Mouse (Mus musculus): Measurements from ENCODE around the gene Pip5k1c.
A peak's percentile ranks its signal among the peaks of the same experiment; 100 is the strongest.

Gene Pip5k1c

DNA sequence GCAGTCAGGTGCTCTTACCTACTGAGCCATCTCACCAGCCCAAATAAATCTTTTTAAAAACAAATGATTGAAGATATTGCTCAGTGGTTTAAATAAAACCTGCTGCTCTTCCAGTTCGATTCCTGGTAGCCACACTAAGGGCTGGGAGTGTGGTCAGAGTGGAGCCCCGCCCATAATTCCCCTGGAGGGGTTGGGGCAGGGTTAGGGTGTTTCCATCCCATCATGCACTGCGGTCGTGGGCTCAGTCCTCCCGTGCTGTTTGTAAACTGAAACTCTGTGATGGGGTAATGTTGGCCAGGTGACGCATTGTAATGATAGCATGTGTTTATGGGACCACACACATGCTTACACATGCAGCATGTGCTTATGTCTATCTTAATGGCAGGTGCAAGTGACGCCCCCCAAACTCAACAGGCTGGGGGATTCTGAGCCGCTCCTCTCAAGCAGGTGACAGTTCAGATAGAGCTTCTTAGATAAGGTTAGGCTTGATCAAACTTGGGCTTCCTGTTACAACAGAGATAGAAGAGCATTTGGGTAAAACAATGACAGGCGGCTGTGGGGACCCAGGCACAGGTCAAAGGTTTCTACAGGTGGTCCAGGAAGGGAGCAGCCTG lies 59.0 kb downstream of the Pip5k1c start:
- DNase-seq: peak; percentile 36 to 47

DNA sequence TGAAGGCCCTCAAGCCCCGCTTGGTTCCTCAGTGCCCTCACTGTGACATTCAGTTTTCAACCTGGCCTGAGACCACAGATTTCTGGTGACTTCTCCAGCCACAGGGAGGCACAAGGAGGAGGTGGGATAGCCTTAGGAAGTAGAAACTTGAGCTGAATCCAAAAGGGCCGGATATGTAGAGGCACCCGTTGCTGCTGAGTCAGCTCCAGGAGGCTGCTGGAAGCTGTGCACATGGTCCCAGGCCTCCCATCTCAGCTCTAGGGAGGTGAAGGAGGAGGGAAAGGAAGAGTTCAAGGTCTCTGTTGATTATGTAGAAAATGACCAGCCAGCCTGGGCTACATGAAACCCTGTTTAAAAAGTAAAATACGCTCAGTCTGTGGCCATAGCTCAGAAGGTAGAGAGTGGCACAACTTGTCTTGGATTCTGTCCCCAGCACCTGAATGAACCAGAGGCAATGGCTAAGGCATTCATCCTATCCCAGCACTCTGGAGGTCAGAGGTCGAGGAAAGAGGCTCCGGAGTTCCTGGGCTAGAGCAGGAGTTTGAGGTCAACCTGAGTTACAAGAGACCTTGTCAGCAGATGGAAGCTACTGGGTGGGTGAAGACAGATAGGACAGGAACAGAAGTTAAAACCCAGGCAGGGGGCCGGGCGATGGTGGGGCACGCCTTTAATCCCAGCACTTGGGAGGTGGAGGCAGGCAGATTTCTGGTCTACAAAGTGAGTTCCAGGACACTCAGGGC lies 62.1 kb downstream of the Pip5k1c start:
- DNase-seq: no peak

DNA sequence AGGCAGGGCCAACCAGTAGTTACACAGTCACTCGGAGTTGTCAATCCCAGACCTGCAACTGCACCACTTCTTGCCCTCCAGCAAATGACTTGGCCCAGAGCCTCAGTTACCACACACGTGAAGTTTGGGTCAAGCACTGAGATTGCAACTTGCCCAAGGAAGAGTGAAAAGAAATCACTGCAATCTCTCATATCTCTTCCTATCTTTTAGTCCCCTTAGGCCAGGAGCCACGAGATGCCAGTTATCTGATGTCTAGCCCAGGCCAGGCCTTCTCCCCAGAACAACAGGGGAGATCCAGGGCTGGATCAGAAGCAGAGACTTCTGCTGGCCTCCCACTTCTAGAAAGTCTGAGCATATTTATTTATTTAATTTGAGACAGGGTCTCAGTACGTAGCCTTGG lies 62.8 kb downstream of the Pip5k1c start:
- DNase-seq: no peak

DNA sequence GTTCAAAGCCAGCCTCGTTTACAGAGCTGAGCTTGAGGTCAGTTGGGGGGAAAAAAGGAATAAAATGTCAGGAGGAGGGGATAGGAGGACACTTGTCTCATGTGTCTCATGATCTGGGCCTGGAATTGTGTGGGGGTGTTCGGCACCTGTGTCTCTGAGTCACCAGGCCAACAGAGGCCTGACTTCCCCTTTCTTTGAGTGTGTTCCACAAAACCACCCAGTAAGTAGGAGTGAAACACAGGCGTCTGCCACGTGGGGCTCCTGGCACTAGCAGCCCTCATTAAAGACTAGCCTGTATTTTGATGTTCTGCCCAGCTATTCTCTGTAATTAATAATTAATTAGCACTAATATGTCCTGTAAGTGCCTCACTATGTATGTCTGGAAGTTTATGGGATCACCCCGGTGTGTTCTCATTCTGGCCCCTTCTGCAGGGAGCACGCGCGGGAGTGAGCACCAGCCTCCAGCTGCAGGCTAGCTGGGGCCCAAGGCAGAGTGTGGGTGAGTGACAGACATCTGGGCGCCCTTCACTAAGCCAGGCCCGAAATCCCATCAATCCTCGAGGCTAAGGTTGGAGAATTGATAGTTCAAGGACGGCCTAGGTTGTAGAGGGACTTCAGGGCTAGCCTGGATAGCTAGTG lies 63.7 kb downstream of the Pip5k1c start:
- peak; percentile 73 to 79 for DNase-seq

DNA sequence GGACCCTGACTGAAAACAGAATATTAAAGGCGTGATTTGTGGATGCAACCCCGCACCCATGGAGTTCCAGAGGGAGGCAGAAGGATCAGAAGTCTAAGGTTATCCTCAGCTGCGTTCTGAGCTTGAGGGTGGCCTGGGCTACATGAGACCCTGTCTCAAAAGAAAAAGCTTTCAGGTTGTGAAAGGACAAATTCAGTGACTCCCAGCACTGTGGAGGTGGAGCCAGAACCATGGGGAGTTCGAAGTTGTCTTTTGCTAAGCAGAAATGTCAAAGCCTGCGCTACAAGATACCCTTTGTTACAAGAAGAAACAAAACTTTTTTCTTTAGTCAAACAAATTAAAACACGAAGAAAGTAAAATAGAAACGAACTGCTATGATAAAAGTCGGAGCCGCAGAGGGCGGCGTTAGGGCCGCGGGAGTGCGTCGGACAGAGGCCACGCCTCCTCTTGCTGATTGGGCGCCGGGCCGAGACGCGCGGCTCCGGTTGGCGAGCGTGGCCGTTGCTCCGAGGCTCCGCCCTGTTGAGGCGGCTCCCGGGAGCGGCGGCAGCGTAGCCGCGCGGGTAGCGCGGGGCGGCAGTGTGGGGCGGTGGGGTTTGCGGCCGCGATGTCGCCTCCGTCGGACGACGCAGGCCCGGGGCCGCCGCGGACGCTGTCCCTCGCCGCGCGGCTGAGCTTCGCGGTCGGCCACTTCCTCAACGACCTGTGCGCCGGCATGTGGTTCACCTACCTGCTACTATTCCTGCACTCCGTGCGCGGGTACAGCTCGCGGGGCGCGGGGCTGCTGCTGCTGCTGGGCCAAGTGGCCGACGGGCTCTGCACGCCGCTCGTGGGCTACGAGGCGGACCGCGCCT lies 64.5 kb downstream of the Pip5k1c start, which contains the start of gene Mfsd12:
Gene Mfsd12 (plus strand): TSS at position 501 of the 854 bp plus-strand sequence.
- peak; percentile 85 to 87 for DNase-seq

DNA sequence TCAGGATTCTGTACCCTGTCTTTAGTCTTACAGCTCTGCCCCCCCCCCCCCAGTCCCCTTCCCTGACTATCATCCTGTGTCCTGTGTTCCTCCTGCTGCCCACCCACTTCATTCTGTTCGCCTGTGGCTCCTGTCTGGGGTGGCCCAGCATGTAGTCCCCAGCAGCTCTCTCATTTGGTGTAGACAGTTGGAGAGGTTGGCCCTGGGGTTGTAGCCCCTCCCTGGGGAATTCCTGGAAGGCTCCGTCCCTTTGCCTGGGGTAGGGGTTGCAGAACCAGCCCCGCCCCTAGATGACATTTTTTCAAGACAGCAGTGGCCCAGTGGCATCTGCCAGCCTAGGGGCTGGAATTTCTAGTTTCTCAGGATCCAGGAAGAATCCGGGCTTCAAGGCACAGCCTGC lies 65.4 kb downstream of the Pip5k1c start:
- no peak for DNase-seq

DNA sequence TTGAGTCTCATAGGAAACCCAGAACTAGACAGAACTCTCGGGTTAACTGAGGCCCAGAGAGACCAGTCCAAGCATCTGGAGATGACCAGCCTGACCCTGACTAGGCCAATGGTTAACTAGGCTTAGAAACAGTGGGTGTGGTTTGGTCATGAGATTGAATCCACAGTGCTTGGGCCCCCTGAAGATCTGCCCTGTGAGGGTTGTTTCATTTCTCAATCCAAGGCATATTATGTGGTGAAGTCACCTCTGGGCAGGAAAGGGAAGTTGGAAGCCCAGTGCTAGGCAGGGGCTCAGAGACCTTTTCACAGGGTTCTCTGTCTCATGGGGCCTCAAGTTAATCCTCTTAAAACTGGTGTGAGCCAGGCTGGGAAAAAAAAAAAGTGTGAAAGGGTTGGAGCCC lies 66.1 kb downstream of the Pip5k1c start:
- no peak for DNase-seq

DNA sequence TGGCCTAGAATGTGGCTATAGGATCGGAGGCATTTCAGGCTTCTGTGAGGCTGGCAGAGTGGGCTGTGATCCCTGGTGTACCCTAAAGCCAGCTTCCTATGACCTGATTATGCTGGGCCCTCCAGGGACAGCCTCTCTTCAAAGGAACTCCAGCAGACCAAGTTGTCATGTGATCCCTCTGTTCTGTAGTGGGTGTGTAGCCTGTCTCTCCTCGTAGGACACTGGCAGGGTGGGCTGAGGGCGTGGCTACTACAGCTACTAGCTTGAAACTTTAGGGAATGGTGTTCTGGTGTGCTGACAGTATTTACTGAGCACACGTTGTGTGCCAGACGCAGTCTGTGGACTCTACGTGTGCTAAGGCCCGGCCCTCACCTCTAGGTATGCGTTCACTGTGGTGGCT lies 68.0 kb downstream of the Pip5k1c start:
- DNase-seq: no peak

DNA sequence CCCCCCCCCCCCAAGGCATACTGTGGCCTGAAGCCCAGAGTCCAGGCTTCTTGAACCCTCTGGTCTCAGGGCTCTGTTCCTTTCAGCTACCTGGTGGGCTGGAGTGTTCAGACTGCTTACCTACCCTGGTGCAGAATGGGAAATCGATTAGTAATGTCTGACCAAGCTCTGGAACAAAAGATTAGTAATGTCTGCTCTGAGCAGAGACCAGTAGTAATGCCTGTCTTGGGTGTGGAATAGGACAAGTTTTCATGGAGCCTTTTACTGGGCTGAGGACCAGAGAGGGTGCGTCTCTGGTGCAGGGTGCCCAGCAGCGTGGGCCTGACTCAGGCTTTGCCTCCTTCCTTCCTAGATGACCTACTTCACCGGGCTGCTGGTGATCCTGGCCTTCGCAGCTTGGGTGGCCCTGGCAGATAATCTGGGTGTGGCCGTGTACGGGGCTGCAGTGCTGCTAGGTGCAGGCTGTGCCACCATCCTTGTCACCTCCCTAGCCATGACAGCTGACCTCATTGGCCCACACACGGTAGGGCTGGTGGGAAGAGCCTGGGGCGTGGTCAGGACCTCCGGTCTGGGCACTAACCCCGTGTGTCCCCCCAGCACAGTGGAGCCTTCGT lies 69.7 kb downstream of the Pip5k1c start:
- no peak for DNase-seq

DNA sequence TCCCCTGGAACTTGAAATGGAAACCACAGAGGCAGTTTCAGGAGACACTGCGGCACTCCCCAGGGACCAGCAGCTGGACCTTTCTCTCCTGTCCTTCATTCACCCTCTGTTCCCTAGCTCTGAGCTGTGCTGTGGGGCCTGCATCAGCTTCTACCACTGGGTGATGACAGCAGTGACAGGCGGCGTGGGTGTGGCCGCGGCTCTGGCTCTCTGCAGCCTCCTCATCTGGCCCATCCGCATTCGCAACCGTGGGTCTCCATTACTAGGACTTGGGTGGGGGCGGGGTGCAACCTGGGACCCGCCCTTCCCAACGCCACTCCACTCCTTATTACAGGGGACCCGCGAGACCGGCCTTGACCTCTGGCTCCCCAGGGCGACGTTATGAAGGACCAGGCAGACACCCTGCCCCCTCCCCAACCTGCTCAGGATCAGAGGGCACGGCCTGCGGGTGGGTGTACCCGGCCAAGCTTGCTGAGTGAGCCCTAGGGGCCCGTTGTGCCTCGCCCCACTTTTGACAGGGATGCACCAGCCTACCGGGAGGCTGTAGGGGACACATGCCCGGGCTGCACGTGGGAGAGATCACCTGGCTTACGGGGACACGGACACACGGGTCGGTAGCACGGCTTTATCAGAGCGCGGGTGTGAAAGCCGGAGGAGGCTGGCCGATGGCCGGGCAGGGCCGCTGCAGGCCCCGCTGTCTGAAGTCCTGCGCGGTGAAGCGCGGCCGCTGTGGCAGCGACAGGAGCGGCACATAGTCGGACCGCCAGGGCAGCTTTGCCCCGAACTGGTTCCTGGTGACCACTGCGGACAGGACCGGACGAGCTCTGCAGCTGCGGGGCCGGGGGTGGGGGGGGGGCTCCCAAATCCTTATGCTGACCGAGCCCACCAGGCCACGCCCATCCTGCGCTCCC lies 70.9 kb downstream of the Pip5k1c start:
- no peak for DNase-seq

DNA sequence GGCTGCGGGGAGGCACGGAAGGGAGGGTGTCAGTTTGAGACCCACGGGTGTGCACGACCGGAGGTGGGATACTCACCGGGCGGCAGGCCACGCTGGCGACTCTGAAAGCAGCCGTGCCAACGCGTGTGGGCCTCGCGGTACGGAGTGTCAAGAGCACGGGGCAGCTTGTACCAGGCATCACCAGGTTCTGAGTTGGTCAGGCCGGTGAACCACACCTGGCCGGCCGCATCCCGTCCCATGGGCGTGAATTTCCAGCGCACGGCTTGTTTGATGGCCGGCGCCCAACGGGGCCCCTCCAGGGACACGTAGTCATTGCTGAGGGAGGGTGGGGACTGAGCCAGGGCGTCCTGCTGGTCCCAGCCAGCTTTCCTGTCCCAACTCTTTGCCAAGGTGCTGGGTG lies 71.9 kb downstream of the Pip5k1c start:
- no peak for DNase-seq

DNA sequence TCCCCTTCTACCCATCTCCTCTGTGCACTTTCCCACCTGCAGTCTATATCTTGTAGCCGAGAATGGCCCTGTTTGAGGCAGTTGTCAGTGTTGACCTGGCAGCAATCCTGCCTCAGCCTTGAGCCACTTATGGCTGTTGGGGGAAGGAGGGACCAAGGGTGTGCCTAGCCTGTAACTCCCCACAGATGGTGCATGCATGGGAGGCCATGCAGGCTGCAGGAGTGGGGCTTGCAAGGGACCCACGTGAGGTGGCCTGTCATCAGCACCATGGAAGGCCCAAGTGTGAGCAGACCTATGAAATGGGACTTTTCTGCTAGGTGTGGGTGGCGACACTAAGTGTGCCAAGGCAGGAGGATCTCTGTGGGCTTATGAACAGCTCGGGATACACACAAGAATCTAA lies 72.3 kb downstream of the Pip5k1c start:
- DNase-seq: no peak

DNA sequence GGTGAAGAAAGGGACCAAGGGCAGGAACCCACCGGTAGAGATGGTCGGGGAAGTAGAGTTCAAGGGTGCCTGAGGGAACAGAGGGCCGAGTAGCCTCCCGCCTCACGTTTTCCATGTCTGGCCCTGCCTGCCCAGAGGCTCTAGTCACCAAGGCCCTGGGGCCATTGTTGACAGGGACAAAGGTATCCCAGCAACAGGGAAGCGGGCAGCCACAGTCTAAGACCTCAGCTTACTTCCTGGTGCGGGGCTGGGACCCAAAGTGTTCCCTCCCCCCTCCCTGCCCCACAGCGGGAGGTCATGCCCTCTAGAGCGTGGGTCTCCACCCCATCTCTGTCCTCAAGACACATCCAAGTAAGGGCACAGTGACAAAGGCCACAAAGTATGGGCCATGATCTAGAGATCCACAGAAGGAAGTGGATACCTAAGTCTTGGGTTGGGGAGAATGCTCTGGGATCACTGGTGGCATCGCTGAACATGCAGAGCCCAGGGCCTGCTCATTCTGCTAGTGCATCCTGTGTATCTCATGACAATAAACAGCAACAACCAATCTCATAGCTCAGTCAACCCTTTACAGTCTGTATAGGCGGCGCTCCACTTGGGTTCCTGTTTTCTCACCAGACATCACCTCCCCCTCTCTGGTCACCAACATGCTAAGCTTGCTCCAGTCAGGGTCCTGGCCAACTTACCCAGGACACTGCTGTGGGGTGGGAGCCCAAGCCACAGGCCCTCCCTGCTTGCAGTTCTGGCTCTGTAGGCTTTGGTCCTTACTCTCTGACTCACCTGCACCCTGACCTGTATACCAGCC lies 73.1 kb downstream of the Pip5k1c start, which contains the start of gene 4930404N11Rik:
Gene 4930404N11Rik (minus strand): TSS at position 145 of the 805 bp plus-strand sequence.
- DNase-seq: no peak

DNA sequence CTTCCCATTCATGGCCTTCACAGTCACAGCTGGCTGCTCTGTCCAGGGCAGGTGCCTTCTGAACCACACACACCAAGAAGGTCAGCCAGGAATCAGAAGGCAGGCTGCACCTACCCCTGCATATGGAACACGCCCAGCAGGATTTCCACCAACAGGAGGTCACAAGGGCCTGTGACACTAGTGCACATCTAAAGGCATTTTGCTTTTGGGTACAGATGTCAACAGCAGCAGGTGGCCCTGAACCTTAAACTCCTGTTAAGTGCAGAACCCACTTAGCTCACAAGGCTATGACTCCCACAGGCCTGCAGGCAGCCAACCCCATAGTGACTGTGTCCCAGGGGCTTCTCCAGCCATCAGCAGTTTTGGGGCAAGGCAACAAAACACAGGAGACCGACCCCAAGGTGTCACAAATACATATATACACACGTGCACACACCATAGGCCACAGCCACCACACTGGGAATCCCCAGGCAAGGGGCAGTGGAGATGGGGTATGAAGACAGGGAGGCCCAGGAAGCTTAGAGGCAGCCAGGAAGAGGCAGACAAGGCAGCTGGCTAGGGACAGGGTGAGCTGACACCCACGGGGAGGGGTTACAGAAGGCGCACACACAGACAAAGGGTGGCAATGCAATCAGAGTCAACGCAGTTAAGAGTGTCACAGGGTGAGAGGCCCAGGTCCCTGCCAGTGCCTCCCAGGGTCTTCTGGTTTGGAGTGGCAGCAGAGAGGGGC lies 73.9 kb downstream of the Pip5k1c start:
- no peak for DNase-seq

DNA sequence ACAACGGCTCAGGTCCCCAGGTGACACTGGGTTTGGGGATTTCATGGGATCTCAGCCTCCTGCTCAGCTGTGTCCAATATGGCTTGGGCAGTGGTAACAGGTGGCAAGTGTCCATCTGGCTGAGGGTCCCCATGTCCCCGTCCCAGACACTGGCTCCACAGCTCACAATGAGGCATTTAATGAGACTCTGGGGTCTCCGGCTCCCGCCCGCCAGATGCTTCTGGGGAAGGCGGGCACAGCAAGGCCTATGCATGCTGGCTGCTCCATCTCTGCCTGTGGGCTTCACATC lies 74.4 kb downstream of the Pip5k1c start:
- no peak for DNase-seq

Data from B cell, adult 2 months (primary cell).